8 mouse cellular contexts compared by ENCODE assay signal in genomic region chr15:80286851-80287415, GRCm38 (mm10). TPM values are rescaled to one million over a fixed set of nuclear protein-coding genes. Genes with fewer than 3 reads are reported as not detected.
DNase-seq lines count a peak whose midpoint lies in the region; ATAC-seq lines count a peak whose summit lies in the region.

Gene Cacna1i (plus strand): TSS chr15:80287238.

- H3K36me3 ChIP-seq in hindbrain, embryonic 16.5 days (ENCODE audit: control insufficient read depth, insufficient read depth, low read length) = no peaks in the 10 kb centered on the region
- H3K36me3 ChIP-seq in liver, embryonic 16.5 days (ENCODE audit: control insufficient read depth, insufficient read depth) = no peaks in the 10 kb centered on the region
- H3K36me3 ChIP-seq in stomach, embryonic 14.5 days (ENCODE audit: control insufficient read depth, insufficient read depth, low read length) = no peaks in the 10 kb centered on the region

- H3K4me1 ChIP-seq in hindbrain, embryonic 16.5 days (ENCODE audit: control insufficient read depth, insufficient read depth, low read depth, low read length) = peaks cover 8% of the 10 kb centered on the region; the same call in 1 of the 2 replicates
- peaks cover 3% of the 10 kb centered on the region; the same call in 1 of the 2 replicates for H3K4me1 ChIP-seq in liver, embryonic 16.5 days (ENCODE audit: control insufficient read depth, low read depth, low read length)
- H3K4me1 ChIP-seq in stomach, embryonic 14.5 days (ENCODE audit: control insufficient read depth, insufficient read depth, low read length) = no peaks in the 10 kb centered on the region

- no peak within 1 kb of the TSS; the same call in 1 of the 2 replicates for H3K27ac ChIP-seq in hindbrain, embryonic 16.5 days (ENCODE audit: low read depth, low read length)
- H3K27ac ChIP-seq in liver, embryonic 16.5 days (ENCODE audit: low read length) = no peak within 1 kb of the TSS
- H3K27ac ChIP-seq in stomach, embryonic 14.5 days (ENCODE audit: low read length) = no peak within 1 kb of the TSS

- peak within 1 kb of the TSS; percentile 87 for H3K4me2 ChIP-seq in hindbrain, embryonic 16.5 days (ENCODE audit: low read length)
- peak within 1 kb of the TSS; percentile 25; the same call in 1 of the 2 replicates for H3K4me2 ChIP-seq in liver, embryonic 16.5 days (ENCODE audit: low read depth, low read length)
- peak within 1 kb of the TSS; percentile 90 for H3K4me2 ChIP-seq in stomach, embryonic 14.5 days (replicated peaks; ENCODE audit: low read depth, low read length)

- peaks cover 15% of the 10 kb centered on the region for H3K27me3 ChIP-seq in hindbrain, embryonic 16.5 days (replicated peaks; ENCODE audit: control insufficient read depth, insufficient read depth, low read length)
- peaks cover 55% of the 10 kb centered on the region for H3K27me3 ChIP-seq in liver, embryonic 16.5 days (ENCODE audit: control insufficient read depth, insufficient read depth, low read depth, low read length)
- H3K27me3 ChIP-seq in stomach, embryonic 14.5 days (ENCODE audit: control insufficient read depth, insufficient read depth, low read length) = peaks cover 34% of the 10 kb centered on the region

- peak; percentile 29 for DNase-seq in embryo, embryonic 10 days (ENCODE audit: low spot score)
- no peak for DNase-seq in embryo, embryonic 9.5 days (ENCODE audit: extremely low spot score)
- DNase-seq in thymus, postnatal 4 days = peak; percentile 55
- no peak for DNase-seq in thymus, adult 18-20 months
- DNase-seq in kidney, adult 11 months = no peak

- 1% methylated on average over 48 of the region's 50 CpGs for WGBS in hindbrain, embryonic 16.5 days
- 3% methylated on average over 49 of the region's 50 CpGs for WGBS in liver, embryonic 16.5 days (ENCODE audit: insufficient replicate concordance)
- under 1% methylated on average over 50 of the region's 50 CpGs for WGBS in stomach, embryonic 14.5 days

- no peaks in the 10 kb centered on the region for H3K9me3 ChIP-seq in hindbrain, embryonic 16.5 days (ENCODE audit: control insufficient read depth, low read length)
- no peaks in the 10 kb centered on the region for H3K9me3 ChIP-seq in liver, embryonic 16.5 days (replicated peaks; ENCODE audit: control insufficient read depth, low read length)
- H3K9me3 ChIP-seq in stomach, embryonic 14.5 days (ENCODE audit: control insufficient read depth, low read depth, low read length) = no peaks in the 10 kb centered on the region

- H3K4me3 ChIP-seq in hindbrain, embryonic 16.5 days (ENCODE audit: low read length) = peak within 1 kb of the TSS; percentile 59
- peak within 1 kb of the TSS; percentile 25; the same call in 1 of the 2 replicates for H3K4me3 ChIP-seq in liver, embryonic 16.5 days (ENCODE audit: low read depth, low read length)
- peak within 1 kb of the TSS; percentile 36 for H3K4me3 ChIP-seq in stomach, embryonic 14.5 days (ENCODE audit: low read depth, low read length)

- H3K9ac ChIP-seq in hindbrain, embryonic 16.5 days (ENCODE audit: low read depth, low read length) = peak within 1 kb of the TSS; percentile 78
- H3K9ac ChIP-seq in liver, embryonic 16.5 days (ENCODE audit: low read depth, low read length) = no peak within 1 kb of the TSS
- no peak within 1 kb of the TSS for H3K9ac ChIP-seq in stomach, embryonic 14.5 days (replicated peaks; ENCODE audit: low read depth, low read length)

- ATAC-seq in hindbrain, embryonic 16.5 days = peak; percentile 84
- no peak for ATAC-seq in liver, embryonic 16.5 days (ENCODE audit: low read depth)
- ATAC-seq in stomach, embryonic 14.5 days (ENCODE audit: insufficient number of reproducible peaks, insufficient read depth, low FRiP score, low read depth) = no peak

RNA-seq across cellular contexts. Expression of gene Cacna1i, which starts in this region (rescaled TPM):
- polyA plus RNA-seq in hindbrain, embryonic 16.5 days (2015; fragmentation: Nextera tagmentation; extraction: Ambion mirVana) = 0.74 and 0.84 TPM in 2 replicates
- polyA plus RNA-seq in liver, embryonic 16.5 days (2015; fragmentation: Nextera tagmentation; extraction: Ambion mirVana) = not detected in 2 replicates
- polyA plus RNA-seq in stomach, embryonic 14.5 days (2014; fragmentation: Nextera tagmentation; extraction: Ambion mirVana) = not detected in 2 replicates

Comparison
In these comparisons a context has a peak if more than half of its experiments do, and no peak if none do; other contexts are left out.
1. DNase-seq: peak in embryo, embryonic 10 days (single experiment) and thymus, postnatal 4 days (single experiment); none in embryo, embryonic 9.5 days (single experiment), thymus, adult 18-20 months (0 of 2) and kidney, adult 11 months (single experiment).
2. Peak in ATAC-seq, H3K4me3 ChIP-seq, H3K9ac ChIP-seq and H3K4me2 ChIP-seq in hindbrain, embryonic 16.5 days; RNA of the gene not detected or under 1 TPM.
3. H3K4me2 ChIP-seq: peak in every context shown above with its lines; median percentile 90 in stomach, embryonic 14.5 days; 87 in hindbrain, embryonic 16.5 days; 25 in liver, embryonic 16.5 days.
4. Peak in every context shown above with its lines, with median percentiles within 50 percentile points of each other: H3K4me3 ChIP-seq.